Mouse (Mus musculus) yolk sac, embryonic 10.5 days (tissue): ENCODE measurements around the gene Afap1l2.

ENCODE experiments used
- DNase-seq: peaks from one replicate; pipeline ENCODE4 v3.0.0-alpha.2; 2017; ENCODE audit warnings: low spot score

Gene Afap1l2

GRCm38 (mm10) chr19:57006841-57007240, 1.2 kb downstream of the Afap1l2 start:
- no peak for DNase-seq

- no peak for DNase-seq
These were observed 3.0 kb downstream of the Afap1l2 start for GRCm38 (mm10) chr19:57005062-57005461.

- no peak for DNase-seq
These were observed 4.6 kb downstream of the Afap1l2 start for GRCm38 (mm10) chr19:57003460-57003810.

- no peak for DNase-seq
These were observed 5.1 kb downstream of the Afap1l2 start for GRCm38 (mm10) chr19:57002741-57003459.

GRCm38 (mm10) chr19:57001926-57002325, 6.1 kb downstream of the Afap1l2 start:
- no peak for DNase-seq

GRCm38 (mm10) chr19:57000592-57000991, 7.4 kb downstream of the Afap1l2 start:
- no peak for DNase-seq

- no peak for DNase-seq
These were observed 8.2 kb downstream of the Afap1l2 start for GRCm38 (mm10) chr19:56999781-57000180.

- no peak for DNase-seq
These were observed 9.1 kb downstream of the Afap1l2 start for GRCm38 (mm10) chr19:56998910-56999309.

GRCm38 (mm10) chr19:56998331-56998730, 9.7 kb downstream of the Afap1l2 start:
- DNase-seq, result peak; percentile 42

GRCm38 (mm10) chr19:56997164-56997599, 10.8 kb downstream of the Afap1l2 start:
- peak; percentile 84 for DNase-seq

- DNase-seq, result no peak
These were observed 12.6 kb downstream of the Afap1l2 start for GRCm38 (mm10) chr19:56995441-56995840.

- DNase-seq, result no peak
These were observed 13.4 kb downstream of the Afap1l2 start for GRCm38 (mm10) chr19:56994653-56995052.

- no peak for DNase-seq
These were observed 14.3 kb downstream of the Afap1l2 start for GRCm38 (mm10) chr19:56993763-56994162.

GRCm38 (mm10) chr19:56992978-56993545, 15.0 kb downstream of the Afap1l2 start:
- DNase-seq, result no peak

- peak; percentile 50 for DNase-seq
These were observed 17.5 kb downstream of the Afap1l2 start for GRCm38 (mm10) chr19:56990367-56991111.

GRCm38 (mm10) chr19:56989171-56989570, 18.9 kb downstream of the Afap1l2 start:
- DNase-seq, result no peak

GRCm38 (mm10) chr19:56984229-56984628, 23.8 kb downstream of the Afap1l2 start:
- no peak for DNase-seq

- no peak for DNase-seq
These were observed 24.3 kb downstream of the Afap1l2 start for GRCm38 (mm10) chr19:56983757-56984156.

GRCm38 (mm10) chr19:56981760-56982159, 26.3 kb downstream of the Afap1l2 start:
- no peak for DNase-seq

GRCm38 (mm10) chr19:56980803-56981202, 27.2 kb downstream of the Afap1l2 start:
- peak; percentile 73 for DNase-seq

- peak; percentile 82 for DNase-seq
These were observed 30.8 kb downstream of the Afap1l2 start for GRCm38 (mm10) chr19:56976962-56977948.

GRCm38 (mm10) chr19:56976515-56976914, 31.5 kb downstream of the Afap1l2 start:
- DNase-seq, result no peak
